Mouse (Mus musculus): ENCODE measurements around the gene Il17rc. TPM values are rescaled to one million over a fixed set of nuclear protein-coding genes. Genes with fewer than 3 reads are reported as not detected.

Gene Il17rc
- polyA plus RNA-seq, 1 experiment from 2014 or later = 11.5 TPM

- Histone ChIP-seq H3K4me3 (no peak within 1 kb of the TSS), H3K4me2 (no peak within 1 kb of the TSS)
- ATAC-seq (replicated peaks; ENCODE audit: insufficient number of reproducible peaks, insufficient read depth, low FRiP score, low read depth) = no peak
Measured at GRCm38 (mm10) chr6:113457952-113458534, 13.2 kb upstream of the Il17rc start, which contains the start of gene Il17re. Gene Il17re, plus strand, starts transcription at chr6:113458484.

GRCm38 (mm10) chr6:113458635-113459034, 12.6 kb upstream of the Il17rc start:
- Histone ChIP-seq H3K4me1 (replicated peaks) (no peaks in the 10 kb centered on the region), H3K4me2 (no peak overlapping the region), H3K27me3 (no peaks in the 10 kb centered on the region; the same call in 1 of the 2 replicates), H3K27ac (no peak overlapping the region), H3K9me3 (replicated peaks) (no peaks in the 10 kb centered on the region), H3K36me3 (no peaks in the 10 kb centered on the region), H3K4me3 (no peak overlapping the region), H3K9ac (no peak overlapping the region)
- no peak for ATAC-seq (replicated peaks; ENCODE audit: insufficient number of reproducible peaks, insufficient read depth, low FRiP score, low read depth)
- WGBS = 48% methylated on average over 10 of the region's 10 CpGs

More at GRCm38 (mm10) chr6:113457952-113458534, 13.2 kb upstream of the Il17rc start, which contains the start of gene Il17re:
- WGBS = 54% methylated on average over 10 of the region's 10 CpGs
- Histone ChIP-seq H3K27me3 (no peaks in the 10 kb centered on the region; the same call in 1 of the 2 replicates), H3K27ac (no peak within 1 kb of the TSS), H3K9ac (no peak within 1 kb of the TSS), H3K36me3 (no peaks in the 10 kb centered on the region), H3K4me1 (replicated peaks) (no peaks in the 10 kb centered on the region), H3K9me3 (replicated peaks) (no peaks in the 10 kb centered on the region)

GRCm38 (mm10) chr6:113464040-113464439, 7.2 kb upstream of the Il17rc start:
- no peaks in the 10 kb centered on the region for H3K36me3 ChIP-seq
- no peak for ATAC-seq (replicated peaks; ENCODE audit: insufficient number of reproducible peaks, insufficient read depth, low FRiP score, low read depth)
- H3K4me3 ChIP-seq = no peak overlapping the region
- H3K9me3 ChIP-seq (replicated peaks) = no peaks in the 10 kb centered on the region
- no peaks in the 10 kb centered on the region for H3K27me3 ChIP-seq
- 62% methylated on average over 7 of the region's 7 CpGs for WGBS
- H3K4me1 ChIP-seq (replicated peaks) = peaks cover 3% of the 10 kb centered on the region
- no peak overlapping the region for H3K4me2 ChIP-seq
- H3K27ac ChIP-seq = no peak overlapping the region
- no peak overlapping the region for H3K9ac ChIP-seq

GRCm38 (mm10) chr6:113465602-113466001, 5.6 kb upstream of the Il17rc start:
- no peak for ATAC-seq (replicated peaks; ENCODE audit: insufficient number of reproducible peaks, insufficient read depth, low FRiP score, low read depth)

GRCm38 (mm10) chr6:113468512-113468911, 2.7 kb upstream of the Il17rc start:
- 69% methylated on average over 3 of the region's 3 CpGs for WGBS
- H3K9me3 ChIP-seq (replicated peaks) = no peaks in the 10 kb centered on the region
- no peaks in the 10 kb centered on the region for H3K36me3 ChIP-seq
- H3K9ac ChIP-seq = no peak overlapping the region
- peaks cover 30% of the 10 kb centered on the region for H3K4me1 ChIP-seq (replicated peaks)
- no peak for ATAC-seq (replicated peaks; ENCODE audit: insufficient number of reproducible peaks, insufficient read depth, low FRiP score, low read depth)
- H3K27me3 ChIP-seq = peaks cover 17% of the 10 kb centered on the region
- H3K27ac ChIP-seq = no peak overlapping the region
- H3K4me3 ChIP-seq = no peak overlapping the region
- H3K4me2 ChIP-seq = no peak overlapping the region; the same call in 1 of the 2 replicates

More at GRCm38 (mm10) chr6:113465602-113466001, 5.6 kb upstream of the Il17rc start:
- WGBS = 45% methylated on average over 5 of the region's 5 CpGs
- peaks cover 13% of the 10 kb centered on the region for H3K4me1 ChIP-seq (replicated peaks)
- peaks cover 12% of the 10 kb centered on the region for H3K27me3 ChIP-seq
- no peak overlapping the region for H3K27ac ChIP-seq
- H3K4me2 ChIP-seq = no peak overlapping the region
- no peaks in the 10 kb centered on the region for H3K36me3 ChIP-seq
- H3K9me3 ChIP-seq (replicated peaks) = no peaks in the 10 kb centered on the region
- H3K9ac ChIP-seq = no peak overlapping the region
- H3K4me3 ChIP-seq = no peak overlapping the region

- Histone ChIP-seq H3K9me3 (replicated peaks) (no peaks in the 10 kb centered on the region), H3K4me1 (replicated peaks) (peaks cover 30% of the 10 kb centered on the region), H3K36me3 (no peaks in the 10 kb centered on the region), H3K27ac (no peak overlapping the region), H3K4me2 (peak overlapping the region; percentile 82), H3K4me3 (peak overlapping the region; percentile 44), H3K9ac (peak overlapping the region; percentile 43; the same call in 1 of the 2 replicates), H3K27me3 (peaks cover 17% of the 10 kb centered on the region)
- no peak for ATAC-seq (replicated peaks; ENCODE audit: insufficient number of reproducible peaks, insufficient read depth, low FRiP score, low read depth)
- 7% methylated on average over 9 of the region's 9 CpGs for WGBS
Measured at GRCm38 (mm10) chr6:113469021-113469420, 2.2 kb upstream of the Il17rc start.

- no peaks in the 10 kb centered on the region for H3K9me3 ChIP-seq (replicated peaks)
- H3K36me3 ChIP-seq = no peaks in the 10 kb centered on the region
- H3K27ac ChIP-seq = no peak overlapping the region
- ATAC-seq (replicated peaks; ENCODE audit: insufficient number of reproducible peaks, insufficient read depth, low FRiP score, low read depth) = peak; percentile 63; the same call in 1 of the 2 replicates
- H3K9ac ChIP-seq = peak overlapping the region; percentile 43
- peak overlapping the region; percentile 44 for H3K4me3 ChIP-seq
- peak overlapping the region; percentile 82 for H3K4me2 ChIP-seq
- peaks cover 17% of the 10 kb centered on the region for H3K27me3 ChIP-seq
- H3K4me1 ChIP-seq (replicated peaks) = peaks cover 30% of the 10 kb centered on the region
- 2% methylated on average over 31 of the region's 31 CpGs for WGBS
Measured at GRCm38 (mm10) chr6:113469432-113469831, 1.8 kb upstream of the Il17rc start.

- Histone ChIP-seq H3K36me3 (no peaks in the 10 kb centered on the region), H3K9ac (no peak overlapping the region), H3K4me1 (replicated peaks) (peaks cover 30% of the 10 kb centered on the region), H3K4me2 (peak overlapping the region; percentile 72), H3K27ac (peak overlapping the region; percentile 64; the same call in 1 of the 2 replicates), H3K27me3 (peaks cover 17% of the 10 kb centered on the region), H3K4me3 (no peak overlapping the region; the same call in 1 of the 2 replicates), H3K9me3 (replicated peaks) (no peaks in the 10 kb centered on the region)
- no peak for ATAC-seq (replicated peaks; ENCODE audit: insufficient number of reproducible peaks, insufficient read depth, low FRiP score, low read depth)
- WGBS = 66% methylated on average over 10 of the region's 10 CpGs
Measured at GRCm38 (mm10) chr6:113472061-113472460, 834 bp downstream of the Il17rc start.

GRCm38 (mm10) chr6:113473246-113473645, 2.0 kb downstream of the Il17rc start:
- no peaks in the 10 kb centered on the region for H3K9me3 ChIP-seq (replicated peaks)
- H3K27ac ChIP-seq = no peak overlapping the region
- no peak overlapping the region for H3K4me3 ChIP-seq
- H3K4me1 ChIP-seq (replicated peaks) = peaks cover 30% of the 10 kb centered on the region
- no peak overlapping the region for H3K9ac ChIP-seq
- H3K27me3 ChIP-seq = peaks cover 17% of the 10 kb centered on the region
- no peaks in the 10 kb centered on the region for H3K36me3 ChIP-seq
- H3K4me2 ChIP-seq = no peak overlapping the region
- WGBS = 68% methylated on average over 2 of the region's 2 CpGs
- ATAC-seq (replicated peaks; ENCODE audit: insufficient number of reproducible peaks, insufficient read depth, low FRiP score, low read depth) = no peak

GRCm38 (mm10) chr6:113473715-113474114, 2.5 kb downstream of the Il17rc start:
- H3K27me3 ChIP-seq = peaks cover 17% of the 10 kb centered on the region
- H3K4me2 ChIP-seq = no peak overlapping the region
- H3K4me3 ChIP-seq = no peak overlapping the region
- H3K9me3 ChIP-seq (replicated peaks) = no peaks in the 10 kb centered on the region
- no peak for ATAC-seq (replicated peaks; ENCODE audit: insufficient number of reproducible peaks, insufficient read depth, low FRiP score, low read depth)
- peaks cover 30% of the 10 kb centered on the region for H3K4me1 ChIP-seq (replicated peaks)
- WGBS = 56% methylated on average over 6 of the region's 6 CpGs
- no peak overlapping the region for H3K27ac ChIP-seq
- no peaks in the 10 kb centered on the region for H3K36me3 ChIP-seq
- H3K9ac ChIP-seq = no peak overlapping the region

GRCm38 (mm10) chr6:113477353-113477752, 6.1 kb downstream of the Il17rc start:
- Histone ChIP-seq H3K9me3 (replicated peaks) (no peaks in the 10 kb centered on the region), H3K4me2 (no peak overlapping the region), H3K36me3 (no peaks in the 10 kb centered on the region), H3K27ac (no peak overlapping the region), H3K4me3 (no peak overlapping the region), H3K9ac (no peak overlapping the region), H3K4me1 (replicated peaks) (peaks cover 25% of the 10 kb centered on the region), H3K27me3 (peaks cover 13% of the 10 kb centered on the region; the same call in 1 of the 2 replicates)
- ATAC-seq (replicated peaks; ENCODE audit: insufficient number of reproducible peaks, insufficient read depth, low FRiP score, low read depth) = no peak
- 41% methylated on average over 7 of the region's 7 CpGs for WGBS

GRCm38 (mm10) chr6:113478906-113479305, 7.7 kb downstream of the Il17rc start:
- Histone ChIP-seq H3K27me3 (peaks cover 13% of the 10 kb centered on the region; the same call in 1 of the 2 replicates), H3K9ac (no peak overlapping the region), H3K36me3 (no peaks in the 10 kb centered on the region), H3K4me1 (replicated peaks) (peaks cover 33% of the 10 kb centered on the region), H3K4me3 (no peak overlapping the region), H3K9me3 (replicated peaks) (no peaks in the 10 kb centered on the region), H3K4me2 (no peak overlapping the region), H3K27ac (no peak overlapping the region)
- 77% methylated on average over 10 of the region's 10 CpGs for WGBS
- no peak for ATAC-seq (replicated peaks; ENCODE audit: insufficient number of reproducible peaks, insufficient read depth, low FRiP score, low read depth)
